Mouse (Mus musculus) testis, postnatal 10 days (tissue): ENCODE measurements around the gene Tex2.
"Not testable (repeated sequence)": the region's sequence is repeated elsewhere in the genome, so short reads cannot be mapped to it uniquely, and the experiment has no call there.

Source experiments
- DNase-seq: peaks from one replicate; pipeline ENCODE4 v3.0.0; 2021; ENCODE audit warnings: low spot score

Gene Tex2

DNA sequence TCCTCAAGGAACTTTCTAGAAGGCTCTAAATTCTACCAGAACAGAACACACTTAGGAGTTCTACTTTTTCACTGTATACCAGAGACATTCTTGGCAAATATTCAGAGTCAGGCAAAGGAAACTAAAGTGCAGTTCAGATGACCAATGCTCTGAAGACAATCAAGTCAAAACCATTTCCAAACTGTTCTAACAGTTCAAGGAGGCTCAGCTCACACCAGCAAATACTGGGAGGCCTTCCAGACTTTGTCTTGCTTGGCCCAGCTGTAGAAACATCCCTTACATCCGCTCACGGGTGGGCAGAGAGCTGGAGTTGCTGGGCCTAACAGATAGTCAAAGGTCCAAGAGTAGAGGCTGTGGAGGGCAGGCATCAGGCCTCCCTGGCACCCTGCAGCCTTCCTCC, 34.1 kb downstream of the Tex2 start:
- no peak for DNase-seq

DNA sequence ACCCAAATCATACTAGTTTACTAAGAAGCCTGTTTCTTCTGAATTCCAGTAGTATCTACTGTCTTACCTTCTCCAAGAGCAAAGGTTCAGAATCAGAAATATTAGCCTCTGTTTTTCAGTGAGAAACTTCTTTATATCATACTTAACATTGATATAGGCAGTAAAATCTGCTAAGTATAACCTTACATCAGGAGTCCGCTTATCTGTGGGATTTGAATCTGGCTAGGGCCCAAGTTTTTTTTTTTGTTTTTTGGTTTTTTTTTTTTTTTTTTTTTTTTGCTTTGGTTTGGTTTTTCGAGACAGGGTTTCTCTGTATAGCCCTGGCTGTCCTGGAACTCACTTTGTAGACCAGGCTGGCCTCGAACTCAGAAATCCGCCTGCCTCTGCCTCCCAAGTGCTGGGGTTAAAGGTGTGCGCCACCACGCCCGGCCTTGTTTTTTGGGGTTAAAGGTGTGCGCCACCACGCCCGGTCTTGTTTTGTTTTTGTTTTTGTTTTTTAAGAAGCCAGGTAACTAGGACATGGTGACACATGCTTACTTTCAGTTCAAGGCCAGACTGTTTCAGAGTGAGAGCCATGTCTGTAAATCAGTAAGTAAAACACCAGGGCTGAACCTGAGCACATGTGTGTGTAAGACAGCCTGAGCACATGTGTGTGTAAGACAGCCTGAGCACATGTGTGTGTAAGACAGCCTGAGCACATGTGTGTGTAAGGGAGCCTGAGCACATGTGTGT, 35.4 kb downstream of the Tex2 start:
- not testable (repeated sequence) for DNase-seq

DNA sequence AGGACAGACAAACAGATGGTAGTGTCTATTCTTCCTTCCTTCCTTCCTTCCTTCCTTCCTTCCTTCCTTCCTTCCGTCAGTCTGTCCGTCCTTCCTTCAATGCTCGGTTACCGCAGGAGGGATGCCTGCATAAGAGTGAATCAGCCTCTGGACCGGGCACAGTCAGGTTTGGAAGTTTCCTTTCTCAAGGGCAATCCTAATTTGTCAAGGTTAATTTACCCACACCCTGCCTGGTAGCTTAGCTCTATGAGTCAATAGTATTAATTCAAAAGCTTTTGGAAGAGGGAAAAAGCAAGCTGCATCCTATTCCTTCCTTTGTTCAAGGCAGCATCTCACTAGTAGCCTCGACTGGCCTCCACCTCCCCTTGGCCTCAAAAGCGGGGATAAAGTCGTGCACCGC, 38.8 kb downstream of the Tex2 start:
- DNase-seq = no peak

DNA sequence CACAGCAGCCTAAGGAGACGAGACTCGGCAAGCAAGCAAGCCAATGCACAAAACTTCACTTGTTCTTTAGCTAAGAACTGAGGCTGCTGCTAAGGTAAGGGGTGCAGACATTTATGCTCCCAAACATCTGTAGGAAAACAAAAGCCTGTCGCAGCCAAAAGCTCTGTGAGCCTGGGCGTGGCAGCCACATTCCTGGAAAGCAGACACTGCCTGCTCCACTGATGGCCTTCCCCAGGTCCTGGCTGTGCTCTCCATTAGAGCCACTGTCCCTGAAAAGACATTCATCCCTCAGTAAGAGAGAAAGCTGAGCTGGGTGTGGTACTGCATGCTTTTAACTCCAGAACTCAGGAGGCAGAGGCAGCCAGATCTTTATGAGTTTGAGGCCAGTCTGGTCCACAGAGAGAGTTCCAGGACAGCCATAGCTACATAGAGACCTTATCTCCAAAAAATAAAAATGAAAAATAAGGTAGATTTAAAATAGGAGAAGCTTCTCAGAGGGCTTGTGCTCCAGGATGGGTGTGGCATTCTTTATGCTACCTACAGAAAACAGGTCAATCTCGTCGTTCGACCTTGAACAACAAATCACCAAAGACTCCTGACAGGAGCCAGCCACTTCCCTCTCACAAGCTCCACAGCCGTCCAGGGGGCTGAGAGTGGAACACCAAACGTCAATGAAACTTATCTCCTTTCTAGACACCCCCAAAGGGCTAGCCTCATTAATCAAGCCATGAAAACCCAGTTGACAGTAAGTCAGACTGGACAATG, 39.6 kb downstream of the Tex2 start:
- no peak for DNase-seq

DNA sequence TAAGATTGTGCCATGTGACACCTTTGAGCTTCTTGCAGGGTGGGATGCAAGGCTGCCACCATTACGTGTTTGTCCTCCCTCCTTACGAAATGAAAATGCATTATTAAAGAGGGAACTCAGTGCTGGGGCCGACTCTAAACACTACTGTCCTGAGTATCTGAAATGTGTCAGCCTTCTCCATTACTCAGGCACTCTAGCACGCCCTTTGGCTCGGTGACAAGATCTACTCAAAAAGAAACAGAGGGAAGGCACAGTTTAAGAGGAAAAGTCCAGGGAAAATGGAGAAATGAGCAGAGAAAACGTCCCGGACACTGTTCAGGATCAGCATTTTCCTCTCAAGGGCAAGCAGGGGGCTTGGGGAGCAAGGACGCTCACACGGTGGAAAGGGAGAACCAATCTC, 40.3 kb downstream of the Tex2 start:
- DNase-seq = no peak

DNA sequence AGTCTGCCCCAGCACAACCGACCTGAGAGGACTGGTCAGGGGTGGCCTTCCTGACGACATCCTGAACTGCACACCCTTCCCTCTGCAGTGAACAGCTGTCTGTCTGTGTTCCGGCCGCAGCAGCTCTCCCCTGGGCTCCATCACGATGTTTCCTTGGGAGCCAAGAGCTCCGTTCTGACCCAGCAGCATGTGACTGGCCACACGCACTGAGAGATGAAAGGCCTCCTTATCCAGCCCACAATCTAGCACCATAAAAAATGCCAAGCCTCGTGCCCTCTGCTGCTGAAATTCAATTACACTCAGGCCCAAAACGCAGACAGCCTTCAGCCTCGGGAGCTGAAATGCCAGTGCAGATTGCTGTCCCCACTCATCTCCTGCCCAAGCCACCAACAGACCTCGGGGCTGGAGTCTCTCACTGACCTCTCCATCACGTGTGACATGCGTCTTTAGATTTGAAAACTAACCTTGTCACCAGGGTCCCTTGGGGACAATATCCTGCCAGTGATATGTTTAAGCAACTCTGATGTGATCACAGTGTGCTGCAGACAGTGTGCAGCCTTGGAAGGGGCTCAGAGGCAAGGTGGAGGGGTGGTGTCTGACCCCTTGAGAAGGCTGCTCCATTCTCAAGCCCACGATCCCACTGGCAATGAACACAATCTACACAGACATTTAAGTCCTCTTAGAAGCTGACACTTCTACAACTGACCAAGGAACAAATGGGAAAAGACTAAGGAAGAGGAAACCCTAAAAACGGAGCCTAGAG, 41.0 kb downstream of the Tex2 start:
- no peak for DNase-seq

DNA sequence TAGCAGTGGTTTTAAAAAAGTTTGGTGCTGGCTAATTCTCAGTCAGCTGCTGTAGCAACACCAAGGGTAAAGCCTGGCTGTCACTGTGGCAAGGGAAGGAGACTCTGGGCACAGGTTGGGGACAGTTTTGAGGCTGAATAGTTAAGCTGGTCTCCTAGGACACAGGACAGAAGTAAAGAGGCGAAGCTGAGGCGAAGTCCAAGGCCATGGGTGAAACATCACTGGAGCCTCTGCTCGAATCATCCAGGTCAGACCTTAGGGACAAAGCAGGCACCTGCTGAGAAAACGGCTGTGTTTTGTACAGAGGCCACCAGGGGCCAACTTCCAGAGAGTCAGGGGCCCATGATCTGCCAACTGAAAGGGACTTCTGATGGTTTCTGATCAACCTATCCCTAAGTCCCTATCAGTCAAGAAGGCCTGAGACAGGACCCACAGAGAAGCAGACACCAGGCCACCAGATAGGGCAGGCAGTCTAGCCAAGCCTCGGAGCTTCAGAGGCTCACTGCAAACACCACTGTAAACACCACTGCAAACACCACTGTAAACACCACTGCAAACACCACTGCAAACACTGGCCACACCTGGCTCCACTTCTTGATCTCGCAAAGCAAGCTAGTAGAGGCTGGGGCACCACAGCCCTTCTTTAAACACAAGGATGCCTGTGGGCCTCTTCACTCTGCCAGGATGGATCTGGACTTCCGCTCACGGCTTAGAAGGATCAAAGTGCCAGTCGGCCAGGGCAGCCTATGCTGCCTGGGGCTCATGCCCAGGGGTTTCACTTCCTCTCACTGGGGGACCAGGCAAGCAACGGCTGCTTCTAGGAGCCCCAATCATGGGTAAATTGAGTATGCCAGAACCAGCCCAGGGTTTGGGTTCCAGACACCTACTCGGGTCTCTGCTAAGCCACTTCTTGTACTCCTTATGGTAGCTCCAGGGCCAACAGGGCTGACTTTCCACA, 41.9 kb downstream of the Tex2 start:
- no peak for DNase-seq

DNA sequence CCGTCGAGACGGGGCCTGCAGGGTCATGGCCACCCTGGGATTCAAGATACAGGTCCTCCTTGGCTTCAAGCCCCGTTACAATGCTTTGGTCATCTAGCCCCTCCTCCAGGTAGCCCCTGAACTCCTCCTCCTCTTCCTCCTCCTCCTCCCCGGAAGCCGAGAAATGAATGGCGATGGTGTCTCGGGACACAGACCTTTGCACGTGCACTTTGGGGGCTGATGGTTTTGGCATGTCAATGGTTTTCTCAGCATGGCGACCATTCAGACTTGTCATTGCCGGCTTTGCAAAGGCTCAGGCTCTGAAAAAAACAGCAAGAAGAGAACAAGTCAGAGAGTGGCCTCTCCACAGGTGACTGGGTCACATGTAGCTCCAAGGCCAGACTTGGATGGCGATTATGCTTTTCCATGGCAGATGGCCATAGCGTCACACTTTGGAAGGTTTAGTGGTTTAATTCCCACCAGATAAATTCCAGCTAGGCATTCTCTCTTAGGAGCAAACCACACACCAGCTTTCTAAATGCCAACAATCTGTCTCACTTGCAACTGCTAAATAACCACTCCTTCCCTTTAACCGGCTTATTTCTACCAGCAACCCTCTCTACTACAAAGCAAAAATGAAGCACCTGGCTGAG, 44.8 kb downstream of the Tex2 start:
- no peak for DNase-seq

DNA sequence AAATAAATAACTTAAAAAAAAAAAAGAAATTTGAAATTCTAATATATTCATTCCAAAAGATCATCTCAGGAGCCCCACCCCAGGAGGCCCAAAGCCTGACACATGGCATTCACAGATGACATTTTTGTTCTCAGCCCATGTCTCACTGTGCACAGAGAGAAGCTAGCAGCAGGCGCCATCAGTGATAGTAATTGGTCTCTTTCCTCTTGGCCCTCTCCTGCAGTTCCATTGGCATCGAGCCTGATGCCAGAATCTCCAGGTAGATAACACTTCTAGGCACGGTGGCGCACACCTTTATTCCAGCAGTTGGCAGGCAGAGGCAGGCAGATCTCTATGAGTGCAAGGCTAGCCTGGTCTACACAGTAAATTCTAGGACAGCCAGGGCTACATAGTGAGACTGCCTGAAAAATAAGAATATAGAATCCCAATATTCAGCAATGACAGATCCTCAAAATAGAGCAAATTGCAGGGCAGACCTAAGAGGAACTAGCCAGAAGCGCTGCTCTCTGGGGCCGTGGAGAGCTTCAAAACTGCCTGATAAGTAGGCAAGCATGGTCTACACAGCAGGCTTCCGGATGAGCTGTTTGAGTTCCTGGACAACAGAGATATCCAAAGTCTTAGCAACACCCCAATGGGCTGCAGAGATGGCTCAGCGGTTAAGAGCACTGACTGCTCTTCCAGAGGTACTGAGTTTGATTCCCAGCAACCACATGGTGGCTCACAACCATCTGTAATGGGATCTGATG, 47.0 kb downstream of the Tex2 start:
- no peak for DNase-seq

DNA sequence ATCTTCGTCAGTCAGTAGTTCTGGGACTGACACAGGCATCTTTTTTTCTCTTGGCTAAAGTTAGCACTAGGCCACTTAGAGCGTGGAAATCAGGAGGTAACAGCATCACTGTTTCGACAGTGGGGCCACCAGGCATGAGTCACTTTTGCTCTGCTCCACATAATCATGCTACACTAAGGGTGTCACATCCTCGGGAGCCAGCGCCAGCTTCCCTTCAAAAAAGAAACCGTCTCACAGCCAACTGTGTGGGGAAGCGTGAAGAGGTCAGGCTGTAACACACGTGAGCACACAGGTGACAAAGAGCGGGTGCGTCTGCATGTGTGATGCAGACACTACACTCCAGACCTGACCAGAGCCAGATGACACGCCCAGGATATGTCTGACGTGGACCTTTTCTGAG, 49.0 kb downstream of the Tex2 start:
- no peak for DNase-seq

DNA sequence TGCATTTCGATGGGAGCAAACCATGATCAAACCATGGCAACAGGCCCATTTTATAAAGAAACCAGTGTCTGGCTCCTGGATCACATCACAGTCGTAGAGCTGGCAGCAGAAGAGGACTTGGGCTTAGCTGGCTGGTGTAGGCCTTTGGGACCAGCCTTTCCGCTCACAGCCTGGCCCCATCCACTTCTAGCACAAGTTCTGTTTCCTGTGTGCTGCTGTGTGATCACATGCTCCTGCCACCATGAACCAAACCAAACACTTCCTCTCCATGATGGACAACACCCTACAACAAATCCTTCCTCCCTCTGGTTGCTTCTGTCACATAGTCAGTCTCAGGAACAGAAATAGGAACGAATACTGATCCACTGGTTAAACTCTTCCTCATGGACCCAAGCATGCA, 50.5 kb downstream of the Tex2 start:
- no peak for DNase-seq

DNA sequence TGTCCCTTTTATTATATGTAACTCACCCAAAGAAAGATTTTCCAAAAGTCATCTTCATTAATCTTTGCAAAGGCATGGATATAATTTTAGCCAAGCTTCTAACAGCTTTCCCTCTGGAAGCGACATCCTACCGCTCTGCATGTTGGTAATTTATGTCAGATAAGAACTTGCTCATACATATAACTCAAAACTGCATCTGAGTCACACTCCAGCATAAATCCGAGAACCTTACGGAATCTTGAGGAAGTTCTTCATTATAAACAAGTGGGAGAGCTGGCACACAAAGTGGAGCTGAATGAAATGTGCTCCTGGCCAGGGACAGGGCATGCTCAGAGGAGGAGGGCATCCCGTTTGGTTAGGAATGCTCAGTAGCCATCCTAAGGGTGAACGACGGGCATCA, 53.5 kb downstream of the Tex2 start:
- no peak for DNase-seq

DNA sequence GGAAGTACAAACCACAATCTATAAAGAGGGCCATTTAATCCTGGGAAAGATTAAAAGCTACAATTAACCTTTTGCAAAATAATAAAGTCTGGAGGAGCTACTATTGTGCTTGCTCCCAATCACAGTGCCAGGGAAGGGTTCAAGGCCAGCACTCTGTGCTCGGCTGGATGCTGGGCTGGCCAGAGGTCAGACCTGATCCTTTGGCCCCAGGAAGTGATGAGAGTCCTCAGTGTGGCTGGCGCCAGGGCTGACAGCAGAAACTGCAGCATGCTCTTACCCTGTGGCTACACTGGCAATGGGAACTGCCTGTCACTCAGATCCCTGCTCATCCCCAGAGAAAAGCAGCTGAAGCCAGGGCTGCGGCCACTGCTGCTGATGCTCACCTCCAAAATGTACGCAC, 55.2 kb downstream of the Tex2 start:
- DNase-seq = no peak

DNA sequence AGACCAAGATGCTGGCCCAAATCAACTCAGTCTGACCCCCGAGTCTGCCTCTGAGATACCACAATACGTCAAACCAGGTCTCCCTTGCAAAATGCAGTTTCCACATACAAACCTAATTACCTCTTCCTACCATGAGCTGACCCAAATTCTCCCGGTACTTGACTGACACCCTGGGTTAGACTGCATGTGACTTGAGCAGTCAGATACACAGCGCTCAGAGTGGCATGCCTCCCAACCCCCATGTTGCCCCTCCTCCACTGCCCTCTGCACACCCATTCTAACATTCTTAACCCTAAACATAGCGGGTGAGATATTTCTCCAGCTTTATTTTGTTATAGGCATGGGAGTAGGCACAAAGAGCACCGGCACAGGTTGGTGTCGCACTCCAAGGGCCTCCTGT, 55.8 kb downstream of the Tex2 start:
- DNase-seq = no peak

DNA sequence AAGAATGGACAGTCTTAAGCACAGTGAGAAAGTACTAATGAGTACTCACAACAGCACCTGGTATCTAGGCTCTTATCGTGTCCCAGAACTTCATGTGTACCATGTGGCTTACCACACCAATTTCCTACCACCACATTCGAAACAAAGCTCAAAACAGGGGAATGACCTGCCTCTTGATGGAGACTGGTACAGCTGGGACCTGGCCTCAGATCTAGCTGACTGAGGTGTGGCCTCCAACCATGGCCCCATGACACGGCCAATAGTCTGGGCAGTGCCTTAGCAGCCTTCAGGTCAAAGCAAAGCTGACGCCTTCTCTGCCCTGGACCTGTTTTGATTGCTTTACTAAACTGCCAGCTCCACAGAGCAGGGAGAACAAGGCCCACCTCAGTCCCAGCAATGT, 56.5 kb downstream of the Tex2 start:
- no peak for DNase-seq

DNA sequence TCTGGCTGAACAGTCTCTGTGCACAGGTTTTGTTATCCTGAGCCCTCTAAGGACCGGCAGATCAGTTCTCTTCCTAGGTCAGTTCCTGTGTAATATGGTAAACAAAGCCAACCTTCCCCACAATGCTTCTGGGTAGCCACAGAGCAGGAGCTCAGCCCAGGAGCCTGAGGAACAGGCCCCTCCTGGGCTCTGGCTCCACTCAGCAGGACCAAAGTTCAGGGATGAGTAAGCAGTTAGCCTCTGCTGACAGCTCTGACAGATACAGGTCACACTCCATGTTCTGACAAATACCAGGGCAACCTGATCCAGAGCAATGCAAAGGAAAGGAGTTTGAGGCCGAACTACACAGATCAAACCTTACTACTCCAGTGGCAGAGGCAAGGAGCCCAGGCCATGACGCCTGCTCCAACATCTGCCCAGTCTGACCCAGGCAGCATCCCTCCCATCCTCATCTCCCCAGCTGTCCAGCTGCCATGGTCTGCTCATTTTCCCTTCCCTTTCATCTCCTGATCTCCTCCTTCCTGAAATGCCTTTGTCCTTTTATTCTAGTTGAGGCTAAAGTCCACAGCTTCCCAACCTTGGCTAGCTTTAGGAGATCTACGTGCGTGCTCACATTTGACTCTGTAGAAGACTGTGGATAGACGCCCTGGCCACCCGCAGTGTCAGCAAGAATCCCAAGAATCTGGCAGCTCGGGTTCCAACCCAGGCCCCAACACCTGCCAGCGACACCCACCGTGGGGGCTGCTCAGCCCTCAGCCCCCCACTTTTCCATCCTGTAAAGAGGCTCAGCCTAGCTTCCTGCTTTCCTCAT, 57.2 kb downstream of the Tex2 start:
- DNase-seq = no peak

DNA sequence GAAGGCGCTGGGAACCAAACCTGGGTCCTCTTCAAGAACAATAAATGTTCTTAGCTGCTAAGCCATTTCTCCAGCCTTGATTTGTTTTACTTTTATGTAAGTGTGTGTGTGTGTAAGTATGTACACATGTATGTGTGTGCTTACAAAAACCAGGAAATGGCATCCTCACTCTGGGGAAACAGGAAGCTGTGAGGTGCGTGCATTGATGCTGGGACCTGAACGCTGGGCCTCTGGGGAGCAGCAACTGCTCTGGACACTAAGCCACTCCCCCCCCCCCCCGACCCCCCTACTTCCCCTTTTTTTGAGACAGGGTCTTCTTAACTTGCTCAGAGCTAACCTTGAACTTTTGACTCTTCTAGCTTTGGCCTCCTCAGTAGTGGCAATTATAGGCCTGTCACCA, 62.8 kb downstream of the Tex2 start:
- no peak for DNase-seq

DNA sequence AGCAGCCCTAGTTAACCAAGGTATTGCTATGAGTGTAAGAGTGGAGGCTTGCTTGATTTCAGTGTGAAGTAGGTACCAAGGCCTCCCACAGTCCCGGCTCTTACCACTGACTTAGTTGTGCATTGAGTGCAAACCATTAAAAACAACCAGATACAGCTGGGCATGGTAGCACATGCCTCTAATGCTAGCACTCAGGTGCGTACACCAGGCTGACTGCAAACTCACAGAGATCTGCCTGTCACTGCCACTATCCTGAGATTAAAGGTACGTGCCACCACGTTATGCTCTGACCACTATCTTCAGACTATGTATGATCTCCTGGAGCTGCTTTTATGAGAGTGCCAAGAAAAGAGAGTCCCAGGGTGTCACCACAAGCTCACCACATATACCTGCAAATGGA, 67.1 kb downstream of the Tex2 start:
- DNase-seq = no peak

DNA sequence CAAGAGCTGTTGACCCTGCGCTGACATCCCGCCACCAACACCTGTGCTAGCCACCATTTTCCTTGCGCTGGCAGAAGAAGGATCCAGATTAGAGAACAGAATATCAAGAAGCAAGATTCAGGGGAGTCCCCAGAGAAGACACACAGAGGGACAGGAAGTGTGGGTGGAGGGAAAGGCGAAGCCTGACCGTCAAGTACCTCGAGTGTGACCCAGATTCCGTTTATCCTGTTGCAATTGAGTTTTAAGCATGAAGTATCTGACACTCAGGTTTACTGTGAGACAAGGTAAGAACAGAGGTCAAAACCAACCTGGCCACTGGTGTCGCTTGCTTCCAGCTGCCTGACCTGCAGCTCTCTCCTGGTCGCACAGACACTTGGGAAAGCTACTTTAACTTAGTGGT, 68.3 kb downstream of the Tex2 start:
- no peak for DNase-seq

DNA sequence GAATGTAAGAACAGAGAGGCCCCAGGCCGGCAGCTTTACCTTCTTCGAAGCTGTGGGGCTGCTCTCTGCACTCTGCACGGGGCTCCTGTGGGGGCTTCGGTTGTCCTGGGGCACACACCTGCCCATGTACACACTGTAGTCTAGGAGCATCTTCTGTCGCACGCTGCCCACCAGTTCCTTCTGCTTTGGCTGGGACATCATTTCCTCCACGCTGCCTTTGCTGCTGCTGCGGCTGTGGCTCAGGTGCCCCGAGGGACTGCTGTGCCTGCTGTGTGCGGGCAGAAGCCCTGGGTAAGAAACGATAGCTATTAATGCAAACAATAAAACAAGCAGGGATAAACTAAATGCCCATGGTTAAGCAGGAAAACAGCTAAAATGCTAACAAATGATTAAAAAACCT, 69.1 kb downstream of the Tex2 start:
- no peak for DNase-seq
